Mouse (Mus musculus) bone marrow macrophage, adult 2 months (primary cell): Measurements from ENCODE around the gene Slc6a16. TPM values are rescaled to one million over a fixed set of nuclear protein-coding genes. Genes with fewer than 3 reads are reported as not detected.

Source experiments
- H3K27ac ChIP-seq: 2 replicates; pipeline ENCODE4 v1.5.1; 2012; ENCODE audit warnings: low read depth, low read length; ENCODE audit not compliant: insufficient read depth
- H3K4me1 ChIP-seq: 2 replicates; pipeline ENCODE4 v1.6.1; 2012; ENCODE audit warnings: low read length; ENCODE audit not compliant: control insufficient read depth, insufficient read depth
- H3K4me3 ChIP-seq: 2 replicates; pipeline ENCODE4 v1.5.1; 2012; ENCODE audit warnings: mild to moderate bottlenecking, low read length, moderate library complexity; ENCODE audit not compliant: insufficient read depth
- CTCF ChIP-seq: IDR thresholded peaks from 2 replicates; pipeline ENCODE4 v1.5.1; 2012; ENCODE audit warnings: low read depth, mild to moderate bottlenecking, low read length, moderate library complexity
- POLR2A ChIP-seq: IDR thresholded peaks from 2 replicates; pipeline ENCODE4 v1.6.1; 2012; ENCODE audit warnings: mild to moderate bottlenecking, low read depth, low read length, borderline replicate concordance
- polyA plus RNA-seq: library from polyadenylated mRNA; stranded (reverse); fragments of >200 nt; gene quantifications from 2 replicates; pipeline ENCODE4 v1.2.4, GENCODE M21; 2012; ENCODE audit not compliant: missing spikeins, insufficient read depth, insufficient read length

The Slc6a16 gene
- polyA plus RNA-seq, 1 experiment = not detected

GRCm38 (mm10) chr7:45305275-45305674 lies 64.4 kb downstream of the Slc6a16 start:
- Histone ChIP-seq H3K4me3 (no peak overlapping the region), H3K27ac (no peak overlapping the region), H3K4me1 (no peaks in the 10 kb centered on the region)
- TF ChIP-seq CTCF (peak; percentile 61), POLR2A (no peak)

GRCm38 (mm10) chr7:45308551-45309240 lies 67.8 kb downstream of the Slc6a16 start:
- no peak overlapping the region for H3K27ac ChIP-seq
- TF ChIP-seq POLR2A = no peak
- TF ChIP-seq CTCF = no peak
- H3K4me1 ChIP-seq = no peaks in the 10 kb centered on the region
- no peak overlapping the region for H3K4me3 ChIP-seq

- H3K27ac ChIP-seq = no peak overlapping the region
- TF ChIP-seq CTCF (peak; percentile 65), POLR2A (no peak)
- no peak overlapping the region for H3K4me3 ChIP-seq
- H3K4me1 ChIP-seq = no peaks in the 10 kb centered on the region
Observed at GRCm38 (mm10) chr7:45309455-45309854, 68.6 kb downstream of the Slc6a16 start.

- TF ChIP-seq CTCF (no peak), POLR2A (no peak)
- no peak overlapping the region for H3K27ac ChIP-seq
- H3K4me1 ChIP-seq = peaks cover 4% of the 10 kb centered on the region; the same call in 1 of the 2 replicates
- no peak overlapping the region for H3K4me3 ChIP-seq
Observed at GRCm38 (mm10) chr7:45312023-45312422, 71.1 kb downstream of the Slc6a16 start.

GRCm38 (mm10) chr7:45312686-45313453 lies 72.0 kb downstream of the Slc6a16 start:
- TF ChIP-seq POLR2A (no peak), CTCF (no peak)
- H3K4me3 ChIP-seq = no peak overlapping the region

GRCm38 (mm10) chr7:45313495-45313894 lies 72.6 kb downstream of the Slc6a16 start:
- Histone ChIP-seq H3K4me3 (no peak overlapping the region), H3K4me1 (peaks cover 4% of the 10 kb centered on the region; the same call in 1 of the 2 replicates), H3K27ac (no peak overlapping the region)
- TF ChIP-seq CTCF = no peak
- TF ChIP-seq POLR2A = no peak

More at GRCm38 (mm10) chr7:45312686-45313453, 72.0 kb downstream of the Slc6a16 start:
- H3K27ac ChIP-seq = no peak overlapping the region
- H3K4me1 ChIP-seq = peaks cover 4% of the 10 kb centered on the region; the same call in 1 of the 2 replicates

GRCm38 (mm10) chr7:45315182-45315701 lies 74.4 kb downstream of the Slc6a16 start:
- Histone ChIP-seq H3K4me1 (peaks cover 4% of the 10 kb centered on the region; the same call in 1 of the 2 replicates), H3K27ac (no peak overlapping the region), H3K4me3 (no peak overlapping the region)
- no peak for TF ChIP-seq CTCF
- no peak for TF ChIP-seq POLR2A

- no peak overlapping the region for H3K4me3 ChIP-seq
- TF ChIP-seq CTCF = no peak
- no peak for TF ChIP-seq POLR2A
- H3K4me1 ChIP-seq = peaks cover 4% of the 10 kb centered on the region; the same call in 1 of the 2 replicates
- H3K27ac ChIP-seq = no peak overlapping the region
Observed at GRCm38 (mm10) chr7:45316536-45316935, 75.7 kb downstream of the Slc6a16 start.

GRCm38 (mm10) chr7:45322245-45322644 lies 81.4 kb downstream of the Slc6a16 start:
- TF ChIP-seq CTCF (no peak), POLR2A (no peak)
- Histone ChIP-seq H3K27ac (no peak overlapping the region), H3K4me3 (no peak overlapping the region), H3K4me1 (no peaks in the 10 kb centered on the region)

Other genes starting within 250 kb of the Slc6a16 start
- gene Irf3, start 243.4 kb upstream of the Slc6a16 start, polyA plus RNA-seq = 91.0 and 94.7 TPM in 2 replicates
- 15.3 and 16.0 TPM in 2 replicates for gene Bcl2l12, start 242.4 kb upstream of the Slc6a16 start, polyA plus RNA-seq
- 44.3 and 47.3 TPM in 2 replicates for gene Scaf1, start 224.7 kb upstream of the Slc6a16 start, polyA plus RNA-seq
- gene Rras, start 223.1 kb upstream of the Slc6a16 start, polyA plus RNA-seq = 119 and 123 TPM in 2 replicates
- gene Prr12, start 188.2 kb upstream of the Slc6a16 start, polyA plus RNA-seq = 19.3 and 22.5 TPM in 2 replicates
- 68.2 and 68.9 TPM in 2 replicates for gene Nosip, start 178.7 kb upstream of the Slc6a16 start, polyA plus RNA-seq
- gene Prrg2, start 178.4 kb upstream of the Slc6a16 start, polyA plus RNA-seq = 22.9 and 23.6 TPM in 2 replicates
- gene Rcn3, start 148.9 kb upstream of the Slc6a16 start, polyA plus RNA-seq = 3.1 and 4.6 TPM in 2 replicates
- gene Fcgrt, start 137.2 kb upstream of the Slc6a16 start, polyA plus RNA-seq = 149 and 150 TPM in 2 replicates
- 1,675 and 1,722 TPM in 2 replicates for gene Rps11, start 116.6 kb upstream of the Slc6a16 start, polyA plus RNA-seq
- 1,569 and 1,898 TPM in 2 replicates for gene Rpl13a, start 112.3 kb upstream of the Slc6a16 start, polyA plus RNA-seq
- not detected in 2 replicates for gene Gm45713, start 104.9 kb upstream of the Slc6a16 start, polyA plus RNA-seq
- 28.2 and 30.8 TPM in 2 replicates for gene Flt3l, start 104.7 kb upstream of the Slc6a16 start, polyA plus RNA-seq
- 65.7 and 66.7 TPM in 2 replicates for gene Pih1d1, start 86.8 kb upstream of the Slc6a16 start, polyA plus RNA-seq
- gene Aldh16a1, start 86.5 kb upstream of the Slc6a16 start, polyA plus RNA-seq = 89.0 and 111 TPM in 2 replicates
- gene Slc17a7, start 77.1 kb upstream of the Slc6a16 start, polyA plus RNA-seq = not detected in 2 replicates
- gene Gfy, start 61.5 kb upstream of the Slc6a16 start, polyA plus RNA-seq = not detected in 2 replicates
- gene Pth2, start 60.1 kb upstream of the Slc6a16 start, polyA plus RNA-seq = not detected in 2 replicates
- gene Ccdc155, start 36.2 kb upstream of the Slc6a16 start, polyA plus RNA-seq = 0.24 TPM in 1 of 2 replicates, not detected in the other
- not detected in 2 replicates for gene Dkkl1, start 28.9 kb upstream of the Slc6a16 start, polyA plus RNA-seq
- 2.1 TPM in 1 of 2 replicates, not detected in the other for gene Tead2, start 25.3 kb upstream of the Slc6a16 start, polyA plus RNA-seq
- 238 and 243 TPM in 2 replicates for gene Cd37, start 2.0 kb upstream of the Slc6a16 start, polyA plus RNA-seq
- gene Slc6a21, start 36.4 kb downstream of the Slc6a16 start, polyA plus RNA-seq = not detected in 2 replicates
- 14.1 and 16.0 TPM in 2 replicates for gene Trpm4, start 92.7 kb downstream of the Slc6a16 start, polyA plus RNA-seq
- not detected in 2 replicates for gene Hrc, start 94.2 kb downstream of the Slc6a16 start, polyA plus RNA-seq
- gene Ppfia3, start 125.9 kb downstream of the Slc6a16 start, polyA plus RNA-seq = 1.6 and 1.8 TPM in 2 replicates
- 3.0 and 3.6 TPM in 2 replicates for gene Lin7b, start 129.5 kb downstream of the Slc6a16 start, polyA plus RNA-seq
- 385 and 416 TPM in 2 replicates for gene Snrnp70, start 154.7 kb downstream of the Slc6a16 start, polyA plus RNA-seq
- not detected in 2 replicates for gene Kcna7, start 164.6 kb downstream of the Slc6a16 start, polyA plus RNA-seq
- gene Ntf5, start 172.6 kb downstream of the Slc6a16 start, polyA plus RNA-seq = not detected in 2 replicates
- not detected in 2 replicates for gene Lhb, start 179.7 kb downstream of the Slc6a16 start, polyA plus RNA-seq
- gene Gys1, start 193.8 kb downstream of the Slc6a16 start, polyA plus RNA-seq = 12.8 and 14.3 TPM in 2 replicates
- 26.0 and 43.8 TPM in 2 replicates for gene Ruvbl2, start 197.0 kb downstream of the Slc6a16 start, polyA plus RNA-seq
- gene Ftl1, start 218.8 kb downstream of the Slc6a16 start, polyA plus RNA-seq = 18,510 and 20,120 TPM in 2 replicates
- gene Bax, start 225.8 kb downstream of the Slc6a16 start, polyA plus RNA-seq = 196 and 209 TPM in 2 replicates
- not detected in 2 replicates for gene Tulp2, start 240.8 kb downstream of the Slc6a16 start, polyA plus RNA-seq
- 1.1 TPM in 1 of 2 replicates, not detected in the other for gene Gm45808, start 245.7 kb downstream of the Slc6a16 start, polyA plus RNA-seq
- gene Dhdh, start 247.7 kb downstream of the Slc6a16 start, polyA plus RNA-seq = 22.0 and 25.4 TPM in 2 replicates